Mouse (Mus musculus) kidney, postnatal 4 days (tissue): ENCODE measurements around the gene Dcaf6.
A peak's percentile ranks its signal among the peaks of the same experiment; 100 is the strongest.

Experiments used
- DNase-seq, 2 experiments: peaks; one replicate each; pipeline ENCODE4 v3.0.0; 2021; ENCODE audit warnings: mixed read lengths in 2 of 2

Gene Dcaf6

DNA sequence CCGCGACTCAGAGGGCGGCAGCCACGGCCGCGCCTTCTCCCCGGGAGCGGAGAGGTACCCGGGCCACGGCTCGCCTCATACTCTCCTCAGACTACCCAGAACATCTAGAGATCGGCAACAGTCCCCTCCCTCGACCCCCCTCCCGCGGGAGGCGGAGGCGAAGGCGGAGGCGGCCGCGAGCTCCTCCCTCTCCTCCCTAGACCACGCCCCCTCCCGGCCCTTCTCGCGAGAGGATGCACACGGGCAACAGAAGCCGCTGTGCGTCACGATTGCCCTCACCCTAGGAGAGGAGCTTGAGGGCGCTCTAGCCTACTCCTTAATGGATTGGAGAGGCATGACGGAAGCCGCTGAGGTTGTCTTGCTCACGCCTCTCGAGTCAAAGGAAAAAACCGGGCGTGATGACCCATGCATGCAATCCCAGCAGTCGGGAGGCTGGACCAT lies at the start of gene Dcaf6, which contains the start of gene Mpc2:
Gene Dcaf6, minus strand, starts transcription at position 116 of the 441 bp plus-strand sequence.
Gene Mpc2, plus strand, starts transcription at position 278 of the 441 bp plus-strand sequence.
- DNase-seq, result peak; percentile 100

DNA sequence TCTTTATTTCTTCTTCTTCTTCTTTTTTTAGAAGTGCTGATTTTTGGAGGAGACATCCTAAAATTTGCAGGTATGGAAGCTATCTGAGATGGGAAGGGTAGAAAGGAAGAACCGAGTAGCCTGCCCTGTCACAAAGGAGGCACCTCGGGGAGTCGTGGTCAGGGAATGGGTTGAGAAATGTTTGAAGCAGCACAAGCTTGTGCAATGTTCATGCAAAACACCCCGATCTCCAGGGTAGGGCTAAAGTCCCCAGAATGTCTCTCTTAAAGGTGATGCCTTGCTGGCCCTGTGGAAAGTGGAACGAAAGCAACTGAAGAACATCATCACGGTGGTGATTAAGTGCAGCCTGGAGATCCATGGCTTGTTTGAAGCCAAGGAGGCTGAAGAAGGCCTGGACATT lies 46.0 kb upstream of the Dcaf6 start:
- DNase-seq, result no peak

DNA sequence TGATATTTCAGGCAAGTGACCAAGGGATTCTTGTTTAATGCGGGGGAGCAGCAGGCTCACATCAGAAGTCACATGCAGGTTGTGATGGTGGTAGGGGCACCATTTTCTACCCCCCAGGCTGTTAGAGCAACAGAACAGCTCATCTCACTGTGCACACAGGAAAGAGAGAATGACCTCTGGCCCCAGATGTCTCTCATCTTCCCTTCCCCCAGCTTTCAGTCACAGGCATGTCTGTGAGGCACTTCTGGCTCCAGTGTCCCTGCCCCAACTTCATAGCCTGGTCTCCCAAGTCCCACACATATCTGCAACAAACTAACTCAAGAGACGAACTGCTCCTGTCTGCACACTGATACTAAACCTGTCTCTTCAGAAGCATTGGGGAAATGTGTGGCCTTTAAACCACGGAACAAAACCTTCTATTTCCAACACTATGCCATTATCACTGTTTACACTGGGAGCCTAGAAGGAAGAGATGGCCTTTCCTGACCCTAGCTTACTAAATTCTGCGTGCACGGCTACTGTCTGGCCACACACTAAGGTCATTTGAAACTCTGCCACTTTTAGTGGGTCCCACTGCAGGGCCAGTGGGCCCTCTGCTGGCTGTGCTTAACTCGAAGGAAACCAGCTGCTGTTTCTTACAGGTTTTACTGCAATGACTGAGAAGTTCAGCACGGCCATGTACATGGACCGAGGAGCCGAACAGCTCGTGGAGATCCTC lies 43.2 kb upstream of the Dcaf6 start:
- DNase-seq, result peak; percentile 71 to 80

DNA sequence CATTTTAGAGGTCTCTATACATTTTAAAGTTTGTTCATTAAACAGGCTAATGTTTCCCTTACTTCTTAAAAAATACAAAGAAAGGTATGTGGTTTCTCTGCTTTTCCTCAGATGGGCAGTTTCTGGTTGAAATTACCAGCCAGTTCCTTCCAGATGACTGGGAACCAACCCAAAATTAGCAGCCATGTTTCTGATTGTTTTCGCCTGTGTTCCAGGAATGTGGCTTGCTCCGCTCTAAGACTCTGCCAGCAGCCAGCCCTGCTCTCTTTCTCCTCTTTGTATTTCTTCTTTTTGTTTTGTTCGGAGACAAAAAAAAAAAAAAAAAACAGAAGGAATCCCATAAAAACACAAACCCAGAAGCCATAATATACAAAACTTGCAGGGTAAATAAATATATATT lies 38.6 kb upstream of the Dcaf6 start:
- DNase-seq, result no peak

DNA sequence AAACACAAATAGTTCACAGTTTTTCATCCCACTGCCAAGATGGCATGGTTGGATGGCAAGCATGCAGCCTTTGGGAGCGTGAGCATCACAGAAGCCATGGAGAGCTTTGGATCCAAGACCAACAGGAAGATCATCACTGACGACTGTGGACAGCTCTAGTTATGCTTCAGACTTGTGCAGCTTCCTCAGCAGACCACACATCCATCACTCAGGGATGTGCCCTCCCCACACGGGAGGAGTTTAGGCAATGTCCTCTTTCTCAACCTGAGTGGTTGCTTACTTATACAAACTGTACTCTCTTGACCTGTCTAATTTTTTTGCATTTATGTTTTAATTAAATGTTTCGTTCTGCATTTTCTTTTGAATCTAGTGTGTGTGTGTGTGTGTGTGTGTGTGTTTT lies 28.9 kb upstream of the Dcaf6 start:
- no peak for DNase-seq

DNA sequence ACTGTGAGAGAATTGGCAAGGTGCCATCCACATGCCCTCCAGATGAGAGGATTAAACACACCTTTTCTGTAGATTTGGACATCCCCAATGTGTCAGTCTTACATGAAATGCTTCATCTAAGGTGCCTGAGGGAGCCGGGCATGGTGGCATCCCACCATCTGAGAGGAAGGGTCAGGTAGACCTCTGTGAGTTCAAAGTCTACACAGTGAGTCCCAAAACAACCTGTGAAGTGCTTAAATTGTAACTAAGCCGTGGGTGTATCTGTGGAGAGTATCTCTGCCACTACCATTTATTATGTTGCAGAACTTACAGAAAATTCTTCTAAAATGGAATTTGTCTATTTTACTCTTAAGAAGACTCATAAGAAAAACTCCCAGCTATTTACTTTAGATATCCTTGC lies 25.8 kb upstream of the Dcaf6 start:
- peak in 1 of 2 experiments; percentile 15 for DNase-seq

DNA sequence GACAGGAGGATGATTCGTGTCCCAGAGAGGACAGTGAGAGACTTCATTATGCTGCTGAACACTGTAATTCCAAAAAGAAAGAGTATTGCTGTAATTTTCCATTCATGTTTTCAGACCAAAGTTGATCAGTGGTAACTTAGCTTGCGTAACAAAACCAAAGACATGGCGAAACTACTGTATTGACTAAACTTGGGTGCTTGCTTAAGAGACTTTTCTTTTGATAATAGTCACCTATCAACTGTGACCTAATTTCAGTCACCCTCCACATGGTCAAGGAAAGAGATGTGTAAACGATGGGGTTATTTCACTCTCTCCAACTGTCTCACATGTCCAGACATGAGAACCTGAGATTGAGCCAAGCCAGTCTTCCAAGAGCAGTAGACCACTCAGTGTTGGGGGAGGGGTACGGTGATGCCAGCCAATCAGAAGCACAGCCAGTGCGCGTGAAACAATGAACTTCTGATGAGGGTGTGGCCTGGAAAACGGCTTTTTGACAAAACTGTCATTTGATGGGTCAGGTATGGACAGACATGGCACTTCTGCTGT lies 24.5 kb upstream of the Dcaf6 start, which contains the start of gene Adcy10:
Gene Adcy10, plus strand, starts transcription at position 496 of the 546 bp plus-strand sequence.
- no peak for DNase-seq

DNA sequence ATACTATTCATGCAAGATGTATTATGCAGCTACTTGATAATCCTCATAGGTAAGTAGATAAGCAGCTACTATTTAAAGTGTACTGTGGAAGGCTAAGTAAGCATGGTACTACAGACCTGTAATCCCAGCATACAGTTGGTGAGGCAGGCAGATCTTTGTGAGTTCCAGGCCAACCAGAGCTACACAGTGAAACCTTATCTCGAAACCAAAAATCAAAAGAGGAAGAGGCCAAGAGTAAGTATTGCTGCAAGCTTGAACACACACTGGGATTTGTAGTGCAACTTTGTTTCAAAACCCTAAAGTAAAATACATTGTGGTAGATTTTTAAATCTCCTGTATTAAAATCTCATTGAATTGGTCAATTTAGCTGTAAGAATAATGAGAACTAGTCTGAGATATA lies 11.2 kb upstream of the Dcaf6 start:
- DNase-seq, result no peak

DNA sequence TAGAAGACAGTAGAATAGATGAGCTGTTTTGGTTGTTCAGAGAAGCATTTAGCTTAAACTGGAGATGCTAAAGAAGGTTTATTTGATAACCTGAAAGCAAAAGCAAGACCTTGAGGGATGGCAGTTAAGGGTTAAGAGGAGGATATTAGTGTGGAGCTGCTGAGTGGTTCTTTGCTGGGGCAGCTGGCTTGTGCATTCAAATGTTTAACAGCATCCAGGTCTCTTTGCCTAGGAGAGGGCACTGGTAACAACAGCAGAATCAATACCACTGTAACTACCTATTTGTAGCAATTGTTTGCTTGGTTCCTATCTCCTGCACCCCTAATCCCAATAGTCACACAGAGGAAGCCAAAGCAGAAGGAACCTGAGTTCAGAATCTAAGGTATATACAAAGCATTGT lies 9.4 kb upstream of the Dcaf6 start:
- DNase-seq, result peak in 1 of 2 experiments; percentile 34

DNA sequence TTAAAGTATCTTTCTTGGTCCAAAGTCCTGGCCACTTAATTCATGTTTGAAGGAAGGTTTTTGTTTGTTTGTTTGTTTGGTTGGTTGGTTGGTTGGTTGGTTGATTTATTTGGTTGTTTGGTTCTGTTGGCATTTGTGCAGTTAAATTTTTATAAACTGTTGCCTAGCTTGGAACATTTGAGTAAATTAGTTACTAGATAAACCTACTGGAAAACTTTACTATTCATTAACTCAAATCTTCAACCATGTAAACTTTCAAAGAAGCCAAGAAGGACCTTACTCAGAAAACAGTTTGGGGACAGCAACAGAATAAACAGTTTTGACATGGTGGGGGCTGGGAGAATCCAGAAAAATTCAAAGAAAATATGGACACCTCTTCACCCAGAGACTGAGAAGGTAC lies 8.7 kb upstream of the Dcaf6 start:
- no peak for DNase-seq

DNA sequence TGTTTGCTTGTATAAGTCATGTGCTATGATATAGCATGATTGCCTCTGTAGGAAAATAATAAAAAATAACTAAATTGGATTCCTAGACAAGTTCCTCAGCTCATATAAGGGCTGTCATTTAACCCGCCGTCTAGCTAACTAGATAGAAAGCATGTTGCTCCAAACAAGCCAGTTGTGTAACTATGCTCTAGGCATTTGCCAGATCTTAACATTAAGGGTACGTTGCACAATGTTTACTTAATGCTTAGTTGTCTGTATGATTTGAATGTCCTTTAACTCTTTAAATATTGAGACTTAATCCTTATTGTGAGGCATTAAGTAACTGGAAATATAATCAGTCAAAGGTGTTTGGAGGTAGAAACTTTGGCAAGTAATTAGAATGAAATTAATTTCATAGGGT lies 4.3 kb upstream of the Dcaf6 start:
- DNase-seq, result no peak

DNA sequence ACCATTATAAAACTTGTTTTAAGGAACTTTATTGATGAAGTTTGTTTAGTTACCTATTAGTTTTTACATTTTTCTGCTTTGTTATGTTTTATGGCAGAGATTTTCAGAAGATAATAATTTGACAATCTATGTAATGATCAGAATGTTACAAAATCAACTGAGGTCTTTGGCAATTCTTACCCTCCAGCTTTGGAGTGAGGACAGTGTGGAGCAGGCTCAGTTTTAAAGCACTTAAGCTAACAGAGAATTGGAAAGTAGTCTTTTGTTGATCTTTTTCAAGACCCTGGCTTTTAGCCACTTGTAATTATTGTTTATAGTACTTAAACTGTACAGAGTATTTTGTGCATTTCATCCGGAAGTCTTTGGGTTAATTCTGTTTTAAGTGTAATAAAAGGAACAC lies 2.6 kb upstream of the Dcaf6 start:
- DNase-seq, result no peak

DNA sequence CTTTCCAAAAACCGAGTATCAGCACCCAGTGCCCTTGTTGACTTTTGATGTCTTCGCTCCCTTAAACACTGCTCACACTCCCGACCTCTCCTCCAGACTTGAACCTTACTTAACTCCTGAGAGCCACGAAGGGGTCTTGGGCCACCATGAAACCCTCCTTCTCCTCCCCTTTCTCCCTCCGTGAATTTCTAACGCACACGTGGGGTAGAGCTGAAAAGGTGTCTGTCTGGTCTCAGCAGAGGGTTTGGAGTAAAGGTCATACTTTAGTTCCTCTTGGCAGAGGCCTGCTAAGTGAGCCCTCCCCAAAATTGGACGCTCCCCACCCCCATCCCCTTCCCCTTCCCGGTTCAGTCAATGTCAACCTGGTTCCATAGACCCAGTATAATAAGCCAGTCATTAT lies 1.4 kb upstream of the Dcaf6 start:
- peak; percentile 26 to 42 for DNase-seq

DNA sequence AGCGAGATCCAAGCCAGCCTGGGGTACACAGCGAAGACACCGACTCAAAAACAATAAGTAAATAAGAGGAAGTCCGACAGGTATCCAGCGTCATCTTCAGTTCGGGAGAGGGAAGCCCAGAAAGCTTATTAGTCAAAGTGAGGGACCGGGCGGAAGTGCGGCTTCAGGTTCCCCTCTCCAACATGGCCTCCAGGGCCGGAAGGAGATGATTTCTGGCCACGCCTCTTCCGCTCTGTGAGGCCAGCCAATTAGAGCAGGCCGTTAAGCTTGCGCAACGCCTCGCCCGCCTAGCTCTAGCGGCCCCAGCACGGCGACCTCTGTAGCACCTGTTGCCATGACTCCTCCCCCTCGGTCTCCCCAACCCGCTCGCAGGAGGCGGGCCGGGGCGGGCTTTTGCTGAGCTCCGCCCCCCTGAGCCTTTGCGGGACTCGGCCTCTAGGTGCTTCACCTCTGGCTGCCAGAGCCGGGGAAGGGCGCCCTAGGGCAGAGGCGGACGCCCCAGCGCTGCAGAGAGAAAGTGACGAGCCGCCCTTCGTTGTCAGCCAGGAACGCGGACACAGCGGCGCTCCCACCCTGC lies 614 bp upstream of the Dcaf6 start:
- DNase-seq, result peak; percentile 97 to 99

DNA sequence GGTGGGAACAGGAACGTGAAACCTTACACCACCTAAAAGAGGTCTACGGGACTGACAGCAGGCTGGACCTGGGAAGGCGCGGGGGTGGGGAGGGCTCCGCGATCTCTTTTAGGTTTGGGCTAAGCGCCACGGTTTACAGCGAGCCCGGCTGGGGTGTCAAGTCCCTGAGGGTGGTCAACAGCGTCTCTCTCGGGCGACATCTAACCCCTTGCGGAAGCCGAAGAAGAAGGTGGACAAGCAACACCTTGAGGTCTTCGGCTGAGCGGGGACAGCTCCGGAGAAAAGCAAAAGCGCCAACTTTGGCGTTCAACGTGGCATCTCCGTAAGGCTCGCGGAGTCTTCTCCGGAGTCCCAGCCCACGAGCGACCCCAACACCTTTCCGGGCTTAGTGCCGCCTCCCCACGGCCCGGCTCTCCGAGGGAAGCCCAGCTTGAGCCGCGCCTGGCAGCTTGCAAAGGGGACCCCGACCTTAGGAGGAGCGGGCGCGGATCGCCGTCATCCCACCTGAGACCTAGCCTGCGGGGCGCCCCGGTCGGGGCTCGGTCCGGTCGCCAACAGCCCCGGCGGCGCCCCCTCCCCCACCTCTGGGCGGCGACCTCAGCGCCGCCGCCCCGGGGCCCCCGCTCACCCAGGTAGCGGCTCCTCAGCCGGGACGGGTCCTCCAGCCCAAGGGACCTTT lies 633 bp downstream of the Dcaf6 start:
- DNase-seq, result peak; percentile 67 to 79

DNA sequence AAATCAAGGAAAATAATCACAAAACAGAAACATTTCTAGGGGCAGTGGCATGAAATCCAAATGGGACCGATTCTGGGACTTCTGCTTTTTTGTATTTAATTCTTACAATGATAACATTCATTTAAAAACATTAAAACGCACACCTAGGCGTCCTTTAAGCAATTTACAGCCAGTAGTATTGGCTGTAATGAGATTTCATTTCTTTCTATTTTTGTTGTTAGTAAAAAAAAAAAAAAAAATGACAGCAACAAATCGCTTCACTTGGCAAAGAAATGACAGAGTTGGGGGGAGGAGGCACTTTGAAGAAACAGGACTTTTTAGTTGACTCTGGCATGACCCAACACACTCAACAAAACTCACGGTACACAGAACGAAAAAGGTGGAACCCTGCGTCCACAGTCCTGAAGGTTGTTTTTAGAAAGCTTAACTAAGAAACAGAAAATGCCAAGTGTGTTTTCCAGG lies 1.2 kb downstream of the Dcaf6 start:
- no peak for DNase-seq

DNA sequence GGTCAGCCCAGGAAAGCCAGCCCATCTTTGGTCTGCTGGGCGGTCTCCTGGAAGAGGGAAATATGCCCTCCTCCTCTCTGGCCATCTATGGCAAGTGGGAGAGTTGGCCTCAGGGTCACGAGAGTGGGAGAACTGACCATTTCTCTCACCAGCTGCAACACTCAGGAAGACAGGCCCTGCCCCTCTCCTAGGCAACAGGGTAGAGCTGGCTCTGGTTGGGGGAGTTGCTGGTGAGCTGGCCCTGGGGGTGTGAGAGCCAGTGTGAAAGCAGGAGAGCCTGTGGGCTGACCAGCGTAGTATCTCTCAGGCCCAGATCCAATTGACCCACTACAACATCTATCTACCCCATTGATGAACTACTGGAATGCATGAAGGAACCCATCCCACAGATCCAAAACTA lies 18.6 kb downstream of the Dcaf6 start:
- peak in 1 of 2 experiments; percentile 16 for DNase-seq

DNA sequence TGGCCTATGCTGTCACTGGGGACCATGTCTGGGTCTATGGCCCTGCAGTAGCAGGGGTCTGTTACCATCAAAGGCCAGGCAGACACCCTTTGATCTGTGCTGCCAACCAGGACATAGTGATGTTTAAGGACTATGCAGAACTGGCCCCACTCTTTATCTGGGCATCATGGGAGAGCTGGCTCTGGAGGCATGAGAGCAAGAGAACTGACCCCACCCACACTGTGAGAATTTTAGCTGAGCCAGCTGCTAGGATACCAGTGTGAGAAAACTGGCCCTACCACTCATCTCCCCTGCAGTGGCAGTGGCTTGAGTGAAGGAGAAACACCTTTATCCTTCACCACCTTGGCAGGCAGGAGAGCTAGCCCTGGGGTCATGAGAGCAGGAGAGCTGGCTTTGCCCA lies 19.1 kb downstream of the Dcaf6 start:
- no peak for DNase-seq

DNA sequence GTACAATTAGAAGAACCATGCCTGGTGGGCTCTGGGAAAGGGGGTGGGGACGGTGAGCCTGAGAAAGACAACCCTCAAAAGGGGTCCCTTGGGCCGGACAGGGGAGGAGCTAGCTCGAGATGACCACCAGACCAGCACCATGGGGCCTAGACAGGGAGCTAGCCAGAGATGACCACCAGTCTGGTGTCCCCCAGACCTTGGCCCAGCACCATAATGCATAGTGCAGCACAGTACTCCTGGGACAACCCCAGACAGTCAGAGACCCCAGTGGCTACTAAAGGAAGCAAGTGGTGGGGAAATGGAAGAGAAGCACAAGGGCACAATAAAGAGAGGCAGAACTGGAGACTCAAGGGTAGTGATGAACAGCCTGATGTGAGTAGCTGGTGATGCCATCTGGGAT lies 19.5 kb downstream of the Dcaf6 start:
- DNase-seq, result no peak

DNA sequence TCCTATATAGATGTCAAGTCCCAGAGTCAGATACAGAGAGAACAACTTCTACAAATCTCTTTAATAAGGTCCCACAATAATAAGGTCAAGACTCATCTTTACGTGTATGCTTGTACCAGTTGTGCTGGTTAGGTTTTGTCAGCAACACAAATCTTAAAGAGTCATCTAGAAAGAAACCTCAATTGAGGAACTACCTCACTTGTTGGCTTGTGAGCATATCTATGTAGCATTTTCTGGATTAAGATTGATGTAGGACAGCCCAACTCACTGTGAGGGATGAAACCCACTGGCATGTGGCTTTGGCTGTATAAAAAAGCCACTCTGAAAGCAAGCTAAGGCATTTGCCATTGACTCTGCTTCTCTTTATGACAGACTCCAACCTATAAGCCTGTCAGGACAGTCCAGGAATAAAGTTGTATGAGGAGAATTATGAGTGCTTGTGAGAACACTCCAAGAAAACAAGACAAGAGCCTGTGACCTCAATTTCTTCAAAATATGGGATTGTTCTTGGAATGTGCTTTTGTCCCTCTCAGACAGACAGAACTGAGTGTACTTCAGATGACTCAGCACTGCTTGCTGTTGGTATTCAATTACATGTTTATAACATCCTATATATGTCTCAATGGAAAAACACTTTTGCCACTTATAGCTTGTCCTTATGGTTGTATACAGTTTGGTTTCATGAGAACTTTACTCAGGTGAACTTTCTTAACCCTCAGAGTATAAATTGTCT lies 21.8 kb downstream of the Dcaf6 start:
- DNase-seq, result no peak

DNA sequence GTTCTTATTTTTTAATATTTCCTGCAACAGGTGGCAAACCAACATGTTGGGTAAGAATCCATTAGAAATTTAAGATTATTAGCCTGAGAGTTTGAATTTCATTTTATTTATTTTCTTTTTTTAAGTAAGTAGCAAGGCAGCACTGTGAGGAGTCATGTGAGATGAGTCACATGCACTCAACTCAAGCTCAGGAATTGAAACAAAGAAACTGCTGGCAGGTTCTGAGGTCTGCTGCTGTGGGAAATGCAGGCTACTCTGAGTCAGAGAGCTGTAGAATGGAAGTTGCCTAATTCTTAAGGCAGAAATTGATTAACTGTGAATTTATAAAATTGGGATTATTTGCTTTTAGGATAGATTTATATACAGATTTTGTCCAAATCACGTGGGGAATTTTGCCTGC lies 27.4 kb downstream of the Dcaf6 start:
- no peak for DNase-seq

DNA sequence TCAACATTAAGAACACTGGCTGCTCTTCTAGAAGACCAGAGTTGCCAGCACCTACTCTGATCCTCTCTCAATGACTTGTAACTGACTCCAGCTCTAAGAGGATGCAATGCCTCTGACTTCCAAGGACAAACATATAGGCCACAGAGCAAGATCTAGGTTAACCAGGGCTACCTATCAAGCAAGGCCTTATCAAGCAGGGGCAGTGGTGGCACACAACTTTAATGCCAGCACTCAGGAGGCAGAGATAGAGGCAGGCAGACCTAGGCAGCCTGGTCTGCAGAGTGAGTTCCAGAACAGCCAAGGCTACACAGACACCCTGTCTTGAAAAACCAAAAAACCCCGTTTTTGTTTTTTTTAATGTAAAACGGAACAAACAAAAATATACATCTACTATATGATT lies 34.0 kb downstream of the Dcaf6 start:
- DNase-seq, result no peak

DNA sequence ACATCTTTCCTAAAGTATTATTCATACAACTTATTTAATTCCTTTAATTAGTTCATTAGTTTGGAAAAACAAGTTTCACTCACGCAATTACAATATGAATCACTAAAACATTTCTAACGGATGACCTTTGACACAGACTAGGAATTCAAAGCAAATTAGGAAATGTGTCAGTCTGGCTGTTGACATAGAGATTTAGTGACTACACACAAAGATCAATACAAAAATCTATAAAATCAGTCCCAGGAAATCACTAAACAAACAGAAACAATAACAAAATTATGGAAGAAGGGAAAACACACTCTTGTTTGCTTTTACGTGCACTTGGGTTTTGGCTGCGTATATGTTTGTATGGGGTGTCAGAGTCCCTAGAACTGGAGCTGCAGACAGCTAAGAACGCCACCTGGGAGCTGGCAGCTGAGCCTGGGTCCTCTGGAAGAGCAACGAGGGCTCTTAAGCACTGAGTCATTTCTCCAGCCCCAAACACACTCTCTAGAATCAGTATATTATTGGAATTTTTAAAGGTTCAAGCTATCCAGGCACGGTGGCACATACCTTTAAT lies 38.8 kb downstream of the Dcaf6 start:
- DNase-seq, result no peak
